Mouse (Mus musculus) cerebellum, adult 11 months (tissue): ENCODE results near the gene Rad54l.

ENCODE experiments used
- DNase-seq: peaks from one replicate; pipeline ENCODE4 v3.0.0; 2022

Gene Rad54l

GRCm38 (mm10) chr4:116140801-116141574 lies 17.5 kb upstream of the Rad54l start:
- no peak for DNase-seq

- no peak for DNase-seq
Observed at GRCm38 (mm10) chr4:116137421-116137996, 14.0 kb upstream of the Rad54l start.

GRCm38 (mm10) chr4:116134990-116135389 lies 11.5 kb upstream of the Rad54l start:
- DNase-seq: no peak

GRCm38 (mm10) chr4:116133126-116133525 lies 9.6 kb upstream of the Rad54l start:
- DNase-seq: no peak

GRCm38 (mm10) chr4:116127956-116128355 lies 4.5 kb upstream of the Rad54l start:
- DNase-seq: no peak

- DNase-seq: no peak
Observed at GRCm38 (mm10) chr4:116125803-116126386, 2.4 kb upstream of the Rad54l start.

- DNase-seq: no peak
Observed at GRCm38 (mm10) chr4:116122762-116123161, 728 bp downstream of the Rad54l start.

- DNase-seq: no peak
Observed at GRCm38 (mm10) chr4:116111486-116111885, 12.0 kb downstream of the Rad54l start.

GRCm38 (mm10) chr4:116110695-116111094 lies 12.8 kb downstream of the Rad54l start:
- no peak for DNase-seq

- no peak for DNase-seq
Observed at GRCm38 (mm10) chr4:116105278-116105677, 18.2 kb downstream of the Rad54l start.

GRCm38 (mm10) chr4:116100959-116101358 lies 22.5 kb downstream of the Rad54l start:
- no peak for DNase-seq

- no peak for DNase-seq
Observed at GRCm38 (mm10) chr4:116097211-116097610, 26.3 kb downstream of the Rad54l start.

GRCm38 (mm10) chr4:116096291-116096690 lies 27.2 kb downstream of the Rad54l start:
- DNase-seq: no peak

GRCm38 (mm10) chr4:116088510-116089249 lies 34.8 kb downstream of the Rad54l start:
- no peak for DNase-seq

- peak; percentile 16 for DNase-seq
Observed at GRCm38 (mm10) chr4:116077240-116078095, 46.0 kb downstream of the Rad54l start.

- peak; percentile 45 for DNase-seq
Observed at GRCm38 (mm10) chr4:116076369-116077231, 46.9 kb downstream of the Rad54l start.

GRCm38 (mm10) chr4:116075631-116076368 lies 47.7 kb downstream of the Rad54l start:
- DNase-seq: peak; percentile 72

GRCm38 (mm10) chr4:116074861-116075620 lies 48.4 kb downstream of the Rad54l start, which contains the start of the genes Uqcrh and Lrrc41:
Gene Uqcrh, minus strand, starts transcription at chr4:116075071.
Gene Lrrc41, plus strand, starts transcription at chr4:116075269.
- peak; percentile 96 for DNase-seq

GRCm38 (mm10) chr4:116074145-116074675 lies 49.3 kb downstream of the Rad54l start:
- DNase-seq: no peak
